Mouse (Mus musculus): Measurements from ENCODE around the gene Mef2b.

Gene Mef2b

GRCm38 (mm10) chr8:70134086-70134485 lies 5.4 kb upstream of the Mef2b start:
- CTCF ChIA-PET, result no interaction called here

- CTCF ChIA-PET, result no interaction called here
Observed at GRCm38 (mm10) chr8:70134931-70135330, 4.6 kb upstream of the Mef2b start.

- CTCF ChIA-PET, result no interaction called here
Observed at GRCm38 (mm10) chr8:70136591-70136990, 2.9 kb upstream of the Mef2b start.

GRCm38 (mm10) chr8:70137890-70138289 lies 1.6 kb upstream of the Mef2b start:
- CTCF ChIA-PET, result no interaction called here

GRCm38 (mm10) chr8:70139981-70140380 lies 470 bp downstream of the Mef2b start:
- CTCF ChIA-PET, result interaction anchor here (0.5 to 0.7 kb wide), 2 partner anchors 33 to 1354 kb away, joined by 5 to 14 read pairs; no protein-coding TSS in a partner anchor

GRCm38 (mm10) chr8:70147678-70148607 lies 8.4 kb downstream of the Mef2b start:
- CTCF ChIA-PET, result no interaction called here

GRCm38 (mm10) chr8:70150158-70150557 lies 10.6 kb downstream of the Mef2b start:
- CTCF ChIA-PET, result no interaction called here

- CTCF ChIA-PET, result no interaction called here
Observed at GRCm38 (mm10) chr8:70152537-70153257, 13.2 kb downstream of the Mef2b start.

- CTCF ChIA-PET, result no interaction called here
Observed at GRCm38 (mm10) chr8:70157240-70157800, 17.8 kb downstream of the Mef2b start.

- CTCF ChIA-PET, result interaction anchor here (0.6 kb wide), 1 partner anchor 161 kb away, joined by 3 read pairs; no protein-coding TSS in a partner anchor
Observed at GRCm38 (mm10) chr8:70158069-70158853, 18.8 kb downstream of the Mef2b start.

GRCm38 (mm10) chr8:70159211-70159610 lies 19.7 kb downstream of the Mef2b start:
- CTCF ChIA-PET, result interaction anchor here (0.7 to 1.0 kb wide), 2 partner anchors 18 to 90 kb away, joined by 3 to 4 read pairs; no protein-coding TSS in a partner anchor

GRCm38 (mm10) chr8:70160015-70160414 lies 20.5 kb downstream of the Mef2b start:
- CTCF ChIA-PET, result no interaction called here

GRCm38 (mm10) chr8:70163316-70163715 lies 23.8 kb downstream of the Mef2b start:
- CTCF ChIA-PET, result no interaction called here

GRCm38 (mm10) chr8:70166504-70167110 lies 27.1 kb downstream of the Mef2b start:
- CTCF ChIA-PET, result interaction anchor here (0.7 to 0.9 kb wide), 2 partner anchors 12 to 62 kb away, joined by 3 read pairs; no protein-coding TSS in a partner anchor

GRCm38 (mm10) chr8:70170116-70170515 lies 30.6 kb downstream of the Mef2b start:
- CTCF ChIA-PET, result no interaction called here

- CTCF ChIA-PET, result no interaction called here
Observed at GRCm38 (mm10) chr8:70170748-70171147, 31.2 kb downstream of the Mef2b start.

GRCm38 (mm10) chr8:70171240-70171639 lies 31.7 kb downstream of the Mef2b start:
- CTCF ChIA-PET, result interaction anchor here (0.5 kb wide), 1 partner anchor 580 kb away, joined by 4 read pairs; no protein-coding TSS in a partner anchor

- CTCF ChIA-PET, result interaction anchor here (0.7 to 0.8 kb wide), 2 partner anchors 294 to 535 kb away, joined by 3 to 11 read pairs; no protein-coding TSS in a partner anchor
Observed at GRCm38 (mm10) chr8:70172043-70172681, 32.7 kb downstream of the Mef2b start, which contains the start of gene Tmem161a. Tmem161a (plus strand) TSS chr8:70172356.

GRCm38 (mm10) chr8:70173320-70173719 lies 33.8 kb downstream of the Mef2b start:
- CTCF ChIA-PET, result interaction anchor here (0.6 to 0.7 kb wide), 4 partner anchors 33 to 710 kb away, joined by 3 to 7 read pairs (median 5); no protein-coding TSS in a partner anchor

GRCm38 (mm10) chr8:70174079-70174478 lies 34.6 kb downstream of the Mef2b start:
- CTCF ChIA-PET, result interaction anchor here (0.6 kb wide), 1 partner anchor 35 kb away, joined by 3 read pairs; no protein-coding TSS in a partner anchor

Measured in spleen, embryonic (tissue).